Mouse (Mus musculus) liver, adult 2 months (tissue): ENCODE data around the gene Sema4a.

Experiments used
- CTCF ChIP-seq: fragments of 200-500 bp; IDR thresholded peaks from 2 replicates; pipeline ENCODE4 v1.5.1; 2011; ENCODE audit warnings: low read depth, low read length, control low read depth
- POLR2A ChIP-seq: fragments of 200-500 bp; IDR thresholded peaks from 2 replicates; pipeline ENCODE4 v1.6.1; 2011; ENCODE audit warnings: low read length, control low read depth; ENCODE audit not compliant: insufficient read depth; ENCODE audit errors: extremely low read depth

DNA sequence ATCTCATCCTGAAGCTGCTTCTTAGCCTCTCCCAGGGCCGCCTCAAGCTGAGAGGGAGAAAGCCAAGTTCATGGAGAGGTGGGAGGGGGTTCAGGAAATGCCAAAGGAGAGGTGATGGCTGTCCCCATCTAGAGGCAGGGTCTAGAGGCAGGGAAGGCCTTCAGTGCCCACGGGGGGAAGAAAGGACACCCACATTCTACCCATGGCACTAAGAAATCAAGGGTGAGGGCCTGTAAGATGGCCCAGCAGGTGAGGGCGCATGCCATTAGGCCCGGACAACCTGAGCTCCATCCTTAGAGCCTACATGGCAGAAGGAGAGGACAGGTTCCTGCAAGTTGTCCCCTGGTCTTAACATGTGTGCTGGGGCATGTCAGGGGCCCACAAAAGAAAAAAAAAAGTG lies 25.9 kb upstream of the Sema4a start:
- TF ChIP-seq CTCF: no peak
- no peak for TF ChIP-seq POLR2A
